Mouse (Mus musculus) testis, postnatal 10 days (tissue): ENCODE measurements at regions not wholly inside any gene's neighbourhood (a gene's known extent, or its start where the extent isn't known, plus 50 kb on each side); places are given as distances from the start of the nearest gene placed in this dataset.
"Not testable (repeated sequence)": the region's sequence is repeated elsewhere in the genome, so short reads cannot be mapped to it uniquely, and the experiment has no call there.

ENCODE experiments used
- DNase-seq: peaks from one replicate; pipeline ENCODE4 v3.0.0; 2021; ENCODE audit warnings: low spot score

DNA sequence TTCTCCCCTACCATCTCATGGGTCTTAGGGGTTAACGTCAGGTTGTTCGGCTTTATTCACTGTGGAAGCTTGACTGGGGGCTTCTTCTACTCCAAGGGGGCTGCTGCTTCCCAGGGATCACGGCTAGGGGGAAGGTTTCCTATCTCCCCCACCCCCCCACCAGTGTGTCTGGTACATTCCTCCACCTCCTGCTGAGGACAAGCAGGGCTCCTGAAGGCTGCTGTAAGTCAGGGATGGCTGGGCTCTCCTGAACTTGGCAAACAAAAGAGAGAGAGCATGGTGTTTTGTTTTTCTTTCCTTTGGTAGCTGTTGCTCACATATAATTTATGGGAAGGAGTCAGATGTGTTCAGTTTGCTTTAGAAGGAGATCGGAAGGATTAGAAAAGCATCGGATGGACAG lies 54.7 kb upstream of the Commd3 start:
- DNase-seq, result no peak

DNA sequence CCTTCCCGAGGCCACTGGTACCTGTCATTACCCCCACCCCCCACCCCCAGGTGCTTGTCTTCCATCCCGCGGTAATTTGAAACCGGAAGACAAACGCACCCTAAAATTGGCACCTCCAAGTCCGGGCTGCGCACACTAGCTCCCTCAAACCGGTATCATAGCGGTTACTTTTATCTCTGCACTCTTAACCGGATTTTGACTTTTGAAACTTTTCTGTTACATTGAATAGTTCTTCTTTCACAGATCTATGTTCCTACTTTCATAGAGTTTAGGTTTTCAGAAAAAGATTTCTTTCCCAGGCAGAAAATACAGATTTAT lies 62.4 kb upstream of the Commd3 start:
- DNase-seq, result no peak

DNA sequence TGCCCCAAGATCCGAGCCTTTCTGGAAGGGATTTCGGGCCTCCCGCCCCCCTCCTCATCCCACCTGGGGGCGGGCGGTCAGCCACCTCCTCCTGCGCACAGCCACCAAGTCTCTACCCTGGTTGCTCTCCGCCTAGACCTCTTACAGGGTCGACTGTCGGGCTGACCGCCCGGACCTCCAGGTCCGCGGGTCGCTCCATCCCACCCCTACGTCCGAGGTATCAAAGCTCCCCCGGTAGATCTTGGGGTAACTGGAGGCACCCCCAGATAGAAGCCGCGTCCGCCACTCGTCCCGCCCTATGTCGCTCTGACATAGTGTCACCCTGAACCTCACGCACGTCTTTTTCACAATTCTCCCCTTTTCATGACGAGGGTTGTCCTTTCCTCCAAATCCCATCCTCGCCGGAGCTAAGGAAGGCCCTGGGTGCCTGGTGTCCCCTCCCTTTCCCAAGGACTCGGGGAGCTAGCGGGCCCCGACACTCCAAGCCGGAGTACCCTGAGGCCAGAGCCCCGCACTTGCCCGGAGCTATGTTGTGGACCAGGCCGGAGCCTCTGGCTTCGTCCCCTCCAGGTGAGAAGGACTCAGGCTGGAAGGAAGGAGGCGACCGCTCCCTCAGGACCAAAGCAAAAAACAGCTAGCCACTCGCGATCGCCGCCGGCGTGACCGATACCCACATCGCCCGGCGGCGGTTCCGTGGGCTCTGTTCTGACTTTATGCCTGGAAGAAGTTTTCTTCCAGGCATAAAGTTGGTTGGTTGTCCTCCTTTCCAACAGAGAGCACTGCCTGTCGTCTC lies 62.9 kb upstream of the Commd3 start:
- DNase-seq, result peak; percentile 40

DNA sequence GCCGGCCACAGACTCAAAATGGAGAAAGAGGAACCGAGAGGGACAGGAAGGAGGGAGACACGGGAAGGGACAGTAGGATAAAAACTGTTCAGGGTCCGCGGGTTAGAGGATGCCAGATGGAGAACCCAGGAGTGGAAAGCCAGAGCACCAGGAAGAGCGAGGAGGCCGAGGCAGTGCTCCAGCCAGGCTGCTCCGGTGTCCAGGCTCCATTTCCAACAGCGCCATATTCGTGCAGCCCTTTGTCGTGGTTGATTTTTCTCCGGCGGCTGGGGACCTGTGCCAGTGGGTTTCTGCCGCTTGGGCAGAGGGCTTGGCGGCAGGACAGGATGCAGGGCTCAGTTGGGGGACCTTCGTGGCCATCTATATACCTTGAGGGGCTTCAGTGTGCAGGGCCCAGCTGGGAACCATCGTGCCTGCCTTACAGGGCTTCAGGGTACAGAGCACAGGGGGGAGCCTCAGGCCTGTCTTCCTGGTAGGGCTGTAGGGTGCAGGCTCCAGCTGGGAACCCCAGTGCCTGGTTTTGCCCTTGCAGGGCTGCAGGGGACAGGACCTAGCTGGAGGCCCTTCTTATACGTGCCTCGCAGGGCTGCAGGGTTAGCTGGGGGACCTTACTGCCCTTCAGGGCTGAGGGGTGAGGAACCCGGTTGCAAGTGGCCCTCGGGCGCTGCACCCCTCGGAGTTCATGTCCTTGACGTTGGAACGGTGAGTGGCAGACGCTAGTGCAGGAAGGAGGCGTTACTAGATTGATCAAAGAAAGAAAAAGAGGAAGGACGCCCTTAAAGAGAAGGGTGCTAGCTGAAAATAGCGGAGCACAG lies 63.7 kb upstream of the Commd3 start:
- DNase-seq, result peak; percentile 46

DNA sequence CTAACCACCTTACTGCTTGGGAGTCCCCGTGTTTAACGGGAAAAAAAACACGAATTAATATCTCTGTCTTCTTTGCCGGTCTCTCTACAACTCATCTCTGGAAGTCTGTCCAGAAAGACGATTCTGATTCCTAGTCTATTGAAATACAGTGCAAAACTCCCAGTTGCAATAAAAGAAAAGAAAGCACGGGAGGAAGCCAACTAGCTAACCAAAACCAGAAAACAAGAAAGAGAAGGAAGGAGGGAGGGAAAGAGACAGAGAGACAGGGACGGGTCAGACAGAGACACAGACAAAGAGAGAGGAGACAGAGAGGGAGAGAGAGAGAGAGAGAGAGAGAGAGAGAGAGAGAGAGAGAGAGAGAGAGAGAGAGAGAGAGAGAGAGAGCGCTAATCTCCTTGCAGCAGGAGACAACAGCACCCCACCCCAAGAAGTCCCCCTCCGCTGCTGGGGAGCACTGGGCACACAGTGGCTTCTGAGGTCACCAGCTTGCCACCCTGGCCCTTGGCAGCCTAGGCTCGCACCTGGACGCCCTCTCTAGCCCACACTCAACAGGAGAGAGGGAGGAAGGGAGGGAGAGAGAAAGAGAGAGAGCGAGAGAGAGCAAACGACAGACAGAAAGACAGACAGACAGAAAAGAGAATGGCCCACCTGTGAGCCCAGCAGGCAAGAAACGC lies 64.5 kb upstream of the Commd3 start:
- no peak for DNase-seq

DNA sequence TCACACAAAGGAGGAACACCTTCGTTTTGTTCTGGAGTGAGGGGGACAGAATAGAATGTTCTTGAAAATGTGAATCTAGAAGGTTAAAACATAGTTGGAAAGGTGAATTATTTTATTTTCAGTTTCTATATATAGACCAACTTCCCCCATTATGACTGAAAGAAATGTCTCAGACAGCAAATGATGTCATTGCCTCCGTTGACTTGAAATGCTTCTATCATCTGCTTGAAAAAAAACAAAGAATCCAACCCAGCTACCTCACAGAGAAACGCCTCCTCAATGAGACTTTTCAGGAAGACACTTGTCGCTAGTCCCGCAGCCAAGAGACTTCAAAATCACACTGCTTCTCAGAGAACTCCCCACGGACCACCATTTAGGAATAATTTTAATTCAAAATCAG lies 65.1 kb upstream of the Commd3 start:
- no peak for DNase-seq

DNA sequence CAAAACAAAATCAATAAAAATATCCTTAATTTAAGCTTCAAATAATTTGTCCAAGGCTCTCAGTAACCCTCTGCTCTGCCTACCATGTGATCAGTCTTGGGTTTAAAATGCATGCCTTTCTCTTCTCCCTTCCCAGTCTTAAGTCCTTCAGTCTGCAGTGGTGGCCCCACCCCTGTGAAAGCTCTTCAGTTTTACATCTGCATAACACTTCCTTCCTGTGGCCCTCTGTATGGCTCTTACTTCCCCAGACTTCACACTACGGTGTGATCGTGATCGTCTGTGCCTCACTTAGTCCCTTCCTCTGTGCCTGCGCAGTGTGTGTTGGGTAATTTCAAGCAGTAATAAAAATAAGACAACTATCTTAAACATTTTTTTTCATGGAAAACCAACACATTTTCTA lies 80.0 kb upstream of the Commd3 start:
- DNase-seq, result no peak

DNA sequence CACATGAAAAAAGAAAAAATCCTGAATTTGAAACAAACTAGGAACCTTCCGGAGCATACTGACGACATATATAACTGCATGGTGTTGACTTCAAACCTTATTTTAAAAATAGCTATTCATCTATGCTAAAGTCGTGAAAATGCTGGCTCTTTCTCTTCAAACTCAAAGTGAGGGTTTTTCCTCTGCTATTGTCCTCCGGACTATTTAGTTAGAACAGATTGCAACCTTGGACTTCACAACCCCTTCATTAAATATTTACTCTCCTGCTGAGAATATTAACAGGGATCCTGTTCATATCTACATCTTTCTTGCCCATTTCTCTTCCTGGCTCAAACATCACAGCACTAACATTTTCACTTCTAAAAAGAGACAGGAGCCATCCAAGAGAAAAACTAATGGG lies 84.0 kb upstream of the Commd3 start:
- DNase-seq, result no peak

DNA sequence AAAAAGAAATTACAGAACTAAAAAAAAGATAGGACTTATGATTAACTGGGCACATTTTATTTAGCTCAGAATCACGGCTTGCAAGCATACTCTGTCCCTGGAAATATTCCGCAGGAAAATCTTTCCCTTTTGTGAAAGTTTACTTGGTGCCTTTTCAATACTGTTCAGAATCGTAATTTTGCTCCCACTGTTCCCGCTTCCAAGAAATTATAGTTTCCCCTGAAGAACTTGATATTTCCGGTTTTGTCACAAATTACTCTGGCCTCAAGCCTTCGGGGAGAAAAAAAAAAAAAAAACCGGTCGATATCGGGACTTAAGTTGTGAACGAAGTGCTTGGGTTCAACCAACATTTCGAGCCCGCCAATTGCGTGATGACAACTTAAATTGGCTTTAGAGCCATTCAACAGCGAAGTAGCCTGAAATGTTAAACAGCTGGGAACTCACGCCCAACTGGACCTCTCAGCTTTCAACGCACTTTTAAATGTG lies 84.4 kb upstream of the Commd3 start:
- DNase-seq, result no peak

DNA sequence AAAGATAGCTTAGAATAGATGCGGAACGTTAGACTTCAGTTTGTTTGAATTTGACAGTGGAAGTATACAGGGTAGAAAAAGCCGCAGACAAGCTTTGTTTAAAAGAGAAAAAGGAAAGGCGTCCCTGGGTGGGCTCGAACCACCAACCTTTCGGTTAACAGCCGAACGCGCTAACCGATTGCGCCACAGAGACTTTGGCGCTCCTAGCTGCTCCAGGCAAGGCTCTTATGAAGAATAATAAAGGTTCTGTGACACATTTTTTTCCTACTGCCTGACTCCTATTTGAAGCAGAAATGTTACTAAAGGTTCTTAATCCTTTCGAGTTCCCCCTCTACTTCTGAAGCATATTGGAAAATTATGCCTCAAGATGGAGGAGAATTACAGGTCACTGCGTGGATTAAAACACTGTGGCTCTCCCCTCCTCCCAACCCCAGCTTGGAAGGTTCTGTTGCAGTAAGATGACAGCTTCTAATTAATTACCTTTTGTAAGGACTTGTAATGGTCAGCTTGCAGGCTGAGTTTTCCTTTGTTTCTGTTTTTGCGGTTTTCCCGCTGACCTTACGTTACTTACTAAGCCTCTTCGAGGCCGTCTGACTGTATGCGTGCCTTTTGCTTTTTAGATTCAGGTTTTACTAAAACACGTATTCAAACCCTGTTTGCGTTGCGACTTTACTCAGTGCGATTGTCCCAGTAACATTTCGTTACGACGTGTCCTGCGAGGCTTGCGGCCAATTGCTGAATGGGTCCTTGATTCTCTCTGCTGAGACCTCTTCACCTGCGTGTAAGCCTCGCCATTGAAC lies 85.1 kb upstream of the Commd3 start:
- DNase-seq, result peak; percentile 88

DNA sequence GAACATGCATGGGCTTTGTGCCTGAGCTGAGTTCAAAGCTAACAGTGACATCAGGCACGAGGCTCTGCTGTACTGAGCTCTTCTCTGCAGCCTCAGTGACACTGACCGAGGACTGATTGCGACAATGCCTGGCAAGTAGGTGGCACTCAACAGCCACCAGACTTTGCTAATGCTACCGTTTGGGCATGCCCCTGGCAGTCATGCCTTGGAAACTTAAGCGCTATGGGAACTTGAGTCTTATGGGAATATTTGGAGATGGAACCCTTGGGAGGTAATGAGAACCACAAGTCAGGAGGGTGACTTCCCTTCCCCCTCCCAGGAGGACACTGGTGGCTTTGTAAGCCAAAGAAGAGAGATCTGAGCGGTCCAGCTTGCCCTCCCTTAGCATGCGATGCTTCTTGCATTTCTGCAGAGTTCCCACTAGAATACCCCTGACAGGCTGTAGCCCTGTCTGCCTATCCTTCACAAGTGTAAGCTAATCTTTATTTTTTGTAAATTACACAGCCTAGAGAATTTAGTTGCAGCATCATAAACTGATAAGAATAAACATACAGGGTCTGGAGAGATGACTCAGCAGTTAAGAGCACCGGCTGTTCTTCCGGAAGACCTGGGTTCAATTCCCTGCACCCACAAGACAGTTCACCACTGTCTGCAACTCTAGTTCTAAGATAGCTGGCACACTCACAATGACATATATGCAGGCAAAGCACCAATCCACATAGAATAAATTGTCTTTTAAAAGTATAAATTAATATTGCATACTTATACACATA lies 86.4 kb upstream of the Commd3 start:
- DNase-seq, result no peak

DNA sequence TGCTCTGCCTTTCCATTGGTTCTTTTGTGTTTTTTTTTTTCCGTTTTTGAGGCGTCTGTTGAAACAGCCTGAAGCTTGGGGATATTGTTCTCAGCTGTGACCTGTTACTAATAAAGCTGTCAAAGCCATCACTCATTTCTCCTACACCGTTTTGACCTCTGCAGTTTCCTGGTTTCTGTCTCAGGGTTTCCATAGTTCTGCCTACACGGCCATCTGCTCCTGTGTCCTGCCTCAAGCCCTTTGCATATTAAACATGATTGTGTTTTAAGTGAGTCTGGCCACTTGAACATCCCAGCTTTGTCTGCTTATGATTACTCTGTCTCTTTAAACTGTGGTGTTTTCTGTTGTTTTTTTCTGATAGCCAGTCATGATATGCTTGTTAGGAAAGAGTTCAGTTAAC lies 114.1 kb upstream of the Commd3 start:
- no peak for DNase-seq

DNA sequence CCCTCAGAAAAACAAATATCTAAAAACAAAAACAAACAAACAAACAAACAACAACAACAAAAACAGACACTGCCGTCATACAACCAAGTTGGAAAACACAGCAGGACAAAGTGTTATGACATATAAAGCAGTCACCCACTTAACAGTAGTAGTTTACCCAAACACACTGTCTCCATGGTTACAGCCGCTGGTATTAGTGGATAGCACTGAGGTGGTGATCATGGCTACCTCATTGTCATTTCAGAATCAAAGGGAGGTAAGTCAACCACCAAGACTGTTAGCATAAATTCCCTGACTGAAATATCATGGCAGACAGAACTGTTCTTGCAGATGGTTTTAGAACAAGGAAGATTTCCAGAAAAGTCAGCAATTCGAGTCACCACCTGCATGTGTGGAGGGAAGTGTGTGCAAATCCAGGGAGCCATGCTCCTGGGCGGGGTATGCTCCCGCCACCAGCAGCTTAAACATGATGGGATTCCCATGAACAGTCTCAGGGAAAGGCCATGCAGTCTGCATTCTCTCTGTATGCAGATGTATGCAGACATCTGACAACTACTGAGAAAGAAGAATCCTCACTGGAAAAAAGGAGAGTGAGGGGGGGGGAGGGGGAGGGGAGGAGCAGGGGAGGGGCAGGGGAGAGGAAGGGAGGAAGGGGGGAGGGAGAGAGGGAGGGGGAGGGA lies 124.1 kb upstream of the Commd3 start:
- no peak for DNase-seq

DNA sequence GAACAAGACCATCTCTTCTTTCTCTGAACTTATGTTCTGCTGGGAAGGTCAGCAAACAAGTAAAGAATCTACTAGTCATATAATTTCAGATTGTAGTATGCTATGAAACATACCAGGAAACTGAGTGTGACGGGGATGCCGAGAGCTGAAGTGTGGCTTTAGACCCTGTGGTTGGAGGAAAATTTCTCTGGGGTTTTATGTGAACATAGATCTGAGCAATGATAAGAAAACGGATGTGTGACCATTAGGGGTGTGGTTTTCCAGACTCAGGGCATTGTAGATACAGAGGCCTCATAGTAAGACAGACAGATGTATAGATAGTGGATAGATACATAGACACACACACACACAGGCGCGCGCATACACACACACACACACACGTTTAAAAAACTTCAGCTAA lies 131.8 kb upstream of the Dnajc1 start:
- DNase-seq, result no peak

DNA sequence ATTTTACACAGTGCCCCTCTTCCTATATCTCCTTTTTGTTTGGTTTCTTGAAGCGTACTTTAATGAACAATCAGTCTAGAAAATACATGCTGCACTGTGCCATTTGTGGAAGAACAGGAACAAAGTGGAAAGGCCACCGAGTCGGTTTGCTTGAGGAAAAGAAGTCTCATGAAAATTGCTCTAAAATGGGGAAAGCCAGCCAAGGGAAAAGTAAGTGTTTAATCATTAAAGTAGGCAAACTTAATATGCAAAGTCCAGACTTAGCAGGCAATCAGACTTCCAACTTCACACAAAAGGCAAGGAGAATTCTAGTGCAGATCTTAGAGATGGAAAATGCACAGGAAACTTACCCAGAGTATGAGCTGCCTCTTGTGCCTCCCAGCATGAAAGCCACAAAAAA lies 131.3 kb upstream of the Dnajc1 start:
- no peak for DNase-seq

DNA sequence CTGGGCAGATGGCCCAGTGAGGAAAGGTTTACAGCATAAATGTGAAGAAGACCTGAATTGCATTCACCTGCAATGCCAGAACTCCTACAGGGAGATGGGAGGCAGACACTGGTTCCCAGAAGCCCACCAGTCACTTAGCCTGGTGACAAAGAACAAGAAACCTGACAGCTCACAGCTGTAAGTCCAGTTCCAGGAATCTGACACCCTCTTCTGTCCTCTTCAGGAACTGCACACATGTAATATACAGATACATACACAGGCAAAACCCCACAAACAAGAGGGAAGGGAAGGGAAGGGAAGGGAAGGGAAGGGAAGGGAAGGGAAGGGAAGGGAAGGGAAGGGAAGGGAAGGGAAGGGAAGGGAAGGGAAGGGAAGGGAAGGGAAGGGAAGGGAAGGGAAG lies 120.8 kb upstream of the Dnajc1 start:
- DNase-seq, result no peak

DNA sequence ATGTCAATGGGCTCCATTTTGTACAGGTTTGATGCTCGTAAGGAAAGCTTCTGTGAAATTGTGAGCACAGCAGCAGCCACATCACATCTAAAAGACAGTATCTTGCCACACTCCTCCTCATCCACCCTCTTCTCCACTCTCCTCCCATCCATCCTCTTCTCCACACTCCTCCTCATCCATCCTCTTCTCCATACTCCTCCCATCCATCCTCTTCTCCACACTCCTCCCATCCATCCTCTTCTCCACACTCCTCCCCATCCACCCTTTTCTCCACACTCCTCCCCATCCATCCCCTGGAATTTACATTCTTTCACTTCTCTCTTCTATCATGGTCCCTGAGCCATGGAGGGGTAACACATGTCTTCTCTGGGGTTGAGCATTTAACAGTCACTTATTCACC lies 116.7 kb upstream of the Dnajc1 start:
- no peak for DNase-seq

DNA sequence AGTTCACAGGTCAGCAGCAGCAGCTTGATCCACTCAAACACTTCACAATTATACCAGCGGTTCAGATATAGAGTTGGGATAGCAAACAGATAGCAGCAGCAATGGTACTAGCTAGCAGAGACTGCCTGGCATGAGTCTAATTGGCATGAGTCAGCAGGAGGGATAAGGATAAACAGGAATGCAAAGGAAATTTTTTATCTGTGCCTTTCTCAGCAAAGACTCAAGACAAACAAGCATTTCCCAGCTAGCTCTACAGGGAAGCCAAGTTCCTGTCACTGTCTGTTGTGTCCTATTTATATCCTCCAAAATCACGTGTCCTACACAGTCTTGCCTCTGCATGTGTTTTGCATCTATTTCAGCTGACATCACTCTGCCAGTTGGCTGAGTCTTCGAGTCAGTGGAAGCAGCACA lies 80.7 kb upstream of the Dnajc1 start:
- DNase-seq, result no peak

DNA sequence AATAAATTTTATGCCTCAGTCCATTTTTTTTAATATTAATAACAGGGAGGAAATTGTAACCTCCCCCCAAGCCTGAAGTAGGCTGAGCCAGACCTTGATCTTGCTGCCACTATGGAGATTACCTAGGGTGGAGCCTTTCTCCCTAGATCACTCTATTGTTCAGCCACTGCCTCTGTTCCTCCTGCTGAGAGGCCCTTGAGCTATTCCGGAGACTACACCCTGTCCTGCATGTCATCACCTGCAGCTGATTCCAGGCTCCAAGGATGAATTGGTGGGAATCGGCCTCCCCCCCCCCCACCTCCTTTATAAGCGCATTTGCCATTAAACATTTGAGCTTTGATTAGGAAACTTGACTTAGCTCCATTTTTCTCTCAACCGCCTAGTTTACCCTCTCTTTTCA lies 68.3 kb upstream of the Dnajc1 start:
- DNase-seq, result no peak

DNA sequence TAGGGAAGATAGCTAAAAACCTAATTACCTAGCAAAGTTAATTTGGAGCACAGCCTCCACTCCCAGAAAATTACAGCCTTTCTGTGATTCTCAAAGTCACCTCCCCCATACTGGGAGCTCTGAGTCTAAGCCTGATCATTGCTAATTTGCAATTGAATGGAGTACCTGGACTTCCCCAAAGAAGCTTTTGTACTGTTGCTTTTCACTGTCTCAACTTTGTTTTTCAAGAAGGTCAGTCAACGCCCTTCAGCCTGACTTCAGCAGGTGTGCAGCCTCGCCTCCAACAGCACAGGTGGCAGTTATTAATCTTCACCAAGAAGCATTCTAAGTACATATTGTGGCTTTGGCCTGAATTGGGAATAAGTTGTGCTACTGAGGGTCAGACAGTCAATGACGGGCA lies 67.7 kb upstream of the Dnajc1 start:
- not testable (repeated sequence) for DNase-seq

DNA sequence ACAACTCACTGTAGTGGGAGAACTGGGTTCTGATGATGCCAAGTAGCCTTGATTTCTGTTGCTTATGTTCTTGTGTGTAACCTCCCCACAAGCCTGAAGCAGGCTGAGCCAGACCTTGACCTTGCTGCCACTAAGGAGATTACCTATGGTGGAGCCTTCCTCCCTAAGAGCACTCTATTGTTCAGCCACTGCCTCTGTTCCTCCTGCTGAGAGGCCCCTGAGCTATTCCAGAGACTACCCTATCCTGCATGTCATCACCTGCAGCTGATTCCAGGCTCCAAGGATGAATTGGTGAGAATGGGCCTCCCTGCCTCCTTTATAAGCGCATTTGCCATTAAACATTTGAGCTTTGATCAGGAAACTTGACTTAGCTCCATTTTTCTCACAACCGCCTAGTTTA lies 60.8 kb upstream of the Dnajc1 start:
- not testable (repeated sequence) for DNase-seq
